Mouse (Mus musculus): ENCODE results near the gene Col6a4. TPM values are rescaled to one million over a fixed set of nuclear protein-coding genes. Genes with fewer than 3 reads are reported as not detected.

Gene Col6a4
- polyA plus RNA-seq, 1 experiment from 2014 or later: 0.47 TPM

GRCm38 (mm10) chr9:106123599-106123998, 27.0 kb upstream of the Col6a4 start:
- Histone ChIP-seq H3K4me3 (ENCODE audit: low read depth, low read length) (no peak overlapping the region), H3K9me3 (replicated peaks; ENCODE audit: control insufficient read depth, low read length) (no peaks in the 10 kb centered on the region), H3K27ac (ENCODE audit: low read length) (no peak overlapping the region), H3K27me3 (ENCODE audit: control insufficient read depth, insufficient read depth, low read depth, low read length) (no peaks in the 10 kb centered on the region), H3K36me3 (ENCODE audit: control insufficient read depth, insufficient read depth) (no peaks in the 10 kb centered on the region), H3K9ac (ENCODE audit: low read depth, low read length) (no peak overlapping the region), H3K4me2 (ENCODE audit: low read depth, low read length) (no peak overlapping the region), H3K4me1 (ENCODE audit: control insufficient read depth, low read depth, low read length) (no peaks in the 10 kb centered on the region)
- 37% methylated on average over 4 of the region's 4 CpGs for WGBS (ENCODE audit: insufficient replicate concordance)
- no peak for ATAC-seq (ENCODE audit: low read depth)

GRCm38 (mm10) chr9:106119075-106119474, 22.5 kb upstream of the Col6a4 start:
- Histone ChIP-seq H3K9me3 (replicated peaks; ENCODE audit: control insufficient read depth, low read length) (no peaks in the 10 kb centered on the region), H3K36me3 (ENCODE audit: control insufficient read depth, insufficient read depth) (no peaks in the 10 kb centered on the region), H3K4me1 (ENCODE audit: control insufficient read depth, low read depth, low read length) (no peaks in the 10 kb centered on the region), H3K27me3 (ENCODE audit: control insufficient read depth, insufficient read depth, low read depth, low read length) (no peaks in the 10 kb centered on the region), H3K4me3 (ENCODE audit: low read depth, low read length) (no peak overlapping the region), H3K4me2 (ENCODE audit: low read depth, low read length) (no peak overlapping the region), H3K9ac (ENCODE audit: low read depth, low read length) (no peak overlapping the region), H3K27ac (ENCODE audit: low read length) (no peak overlapping the region)
- ATAC-seq (ENCODE audit: low read depth): no peak
- WGBS (ENCODE audit: insufficient replicate concordance): 63% methylated on average over 9 of the region's 9 CpGs

- H3K27ac ChIP-seq (ENCODE audit: low read length): no peak overlapping the region
- WGBS (ENCODE audit: insufficient replicate concordance): 37% methylated on average over 13 of the region's 13 CpGs
- ATAC-seq (ENCODE audit: low read depth): no peak
Observed at GRCm38 (mm10) chr9:106115801-106116424, 19.3 kb upstream of the Col6a4 start.

GRCm38 (mm10) chr9:106112770-106113423, 16.3 kb upstream of the Col6a4 start:
- Histone ChIP-seq H3K9ac (ENCODE audit: low read depth, low read length) (no peak overlapping the region), H3K36me3 (ENCODE audit: control insufficient read depth, insufficient read depth) (no peaks in the 10 kb centered on the region), H3K4me3 (ENCODE audit: low read depth, low read length) (no peak overlapping the region), H3K4me2 (ENCODE audit: low read depth, low read length) (no peak overlapping the region), H3K4me1 (ENCODE audit: control insufficient read depth, low read depth, low read length) (no peaks in the 10 kb centered on the region), H3K27ac (ENCODE audit: low read length) (no peak overlapping the region), H3K9me3 (replicated peaks; ENCODE audit: control insufficient read depth, low read length) (peaks cover 6% of the 10 kb centered on the region; the same call in 1 of the 2 replicates), H3K27me3 (ENCODE audit: control insufficient read depth, insufficient read depth, low read depth, low read length) (no peaks in the 10 kb centered on the region)
- no peak for ATAC-seq (ENCODE audit: low read depth)
- WGBS (ENCODE audit: insufficient replicate concordance): 30% methylated on average over 10 of the region's 10 CpGs

More at GRCm38 (mm10) chr9:106115801-106116424, 19.3 kb upstream of the Col6a4 start:
- H3K4me2 ChIP-seq (ENCODE audit: low read depth, low read length): no peak overlapping the region
- H3K4me3 ChIP-seq (ENCODE audit: low read depth, low read length): no peak overlapping the region
- H3K4me1 ChIP-seq (ENCODE audit: control insufficient read depth, low read depth, low read length): no peaks in the 10 kb centered on the region
- peaks cover 6% of the 10 kb centered on the region; the same call in 1 of the 2 replicates for H3K9me3 ChIP-seq (replicated peaks; ENCODE audit: control insufficient read depth, low read length)
- no peaks in the 10 kb centered on the region for H3K27me3 ChIP-seq (ENCODE audit: control insufficient read depth, insufficient read depth, low read depth, low read length)
- H3K36me3 ChIP-seq (ENCODE audit: control insufficient read depth, insufficient read depth): no peaks in the 10 kb centered on the region
- H3K9ac ChIP-seq (ENCODE audit: low read depth, low read length): no peak overlapping the region

- no peak overlapping the region for H3K9ac ChIP-seq (ENCODE audit: low read depth, low read length)
- H3K9me3 ChIP-seq (replicated peaks; ENCODE audit: control insufficient read depth, low read length): peaks cover 3% of the 10 kb centered on the region; the same call in 1 of the 2 replicates
- H3K4me2 ChIP-seq (ENCODE audit: low read depth, low read length): no peak overlapping the region
- no peak overlapping the region for H3K4me3 ChIP-seq (ENCODE audit: low read depth, low read length)
- H3K4me1 ChIP-seq (ENCODE audit: control insufficient read depth, low read depth, low read length): no peaks in the 10 kb centered on the region
- ATAC-seq (ENCODE audit: low read depth): no peak
- no peaks in the 10 kb centered on the region for H3K36me3 ChIP-seq (ENCODE audit: control insufficient read depth, insufficient read depth)
- no peak overlapping the region for H3K27ac ChIP-seq (ENCODE audit: low read length)
- WGBS (ENCODE audit: insufficient replicate concordance): 59% methylated on average over 9 of the region's 9 CpGs
- H3K27me3 ChIP-seq (ENCODE audit: control insufficient read depth, insufficient read depth, low read depth, low read length): no peaks in the 10 kb centered on the region
Observed at GRCm38 (mm10) chr9:106106241-106106640, 9.7 kb upstream of the Col6a4 start.

GRCm38 (mm10) chr9:106104401-106104800, 7.8 kb upstream of the Col6a4 start:
- Histone ChIP-seq H3K27me3 (ENCODE audit: control insufficient read depth, insufficient read depth, low read depth, low read length) (no peaks in the 10 kb centered on the region), H3K9ac (ENCODE audit: low read depth, low read length) (no peak overlapping the region), H3K4me2 (ENCODE audit: low read depth, low read length) (no peak overlapping the region), H3K4me3 (ENCODE audit: low read depth, low read length) (no peak overlapping the region), H3K4me1 (ENCODE audit: control insufficient read depth, low read depth, low read length) (no peaks in the 10 kb centered on the region), H3K36me3 (ENCODE audit: control insufficient read depth, insufficient read depth) (no peaks in the 10 kb centered on the region), H3K27ac (ENCODE audit: low read length) (no peak overlapping the region), H3K9me3 (replicated peaks; ENCODE audit: control insufficient read depth, low read length) (no peaks in the 10 kb centered on the region)
- WGBS (ENCODE audit: insufficient replicate concordance): 73% methylated on average over 7 of the region's 7 CpGs
- ATAC-seq (ENCODE audit: low read depth): no peak

GRCm38 (mm10) chr9:106101166-106101565, 4.6 kb upstream of the Col6a4 start:
- Histone ChIP-seq H3K4me3 (ENCODE audit: low read depth, low read length) (no peak overlapping the region), H3K36me3 (ENCODE audit: control insufficient read depth, insufficient read depth) (no peaks in the 10 kb centered on the region), H3K27me3 (ENCODE audit: control insufficient read depth, insufficient read depth, low read depth, low read length) (no peaks in the 10 kb centered on the region), H3K27ac (ENCODE audit: low read length) (no peak overlapping the region), H3K4me2 (ENCODE audit: low read depth, low read length) (no peak overlapping the region), H3K4me1 (ENCODE audit: control insufficient read depth, low read depth, low read length) (no peaks in the 10 kb centered on the region), H3K9me3 (replicated peaks; ENCODE audit: control insufficient read depth, low read length) (no peaks in the 10 kb centered on the region), H3K9ac (ENCODE audit: low read depth, low read length) (no peak overlapping the region)
- ATAC-seq (ENCODE audit: low read depth): no peak
- WGBS (ENCODE audit: insufficient replicate concordance): 46% methylated on average over 5 of the region's 5 CpGs

GRCm38 (mm10) chr9:106100262-106100661, 3.7 kb upstream of the Col6a4 start:
- H3K9ac ChIP-seq (ENCODE audit: low read depth, low read length): no peak overlapping the region
- no peaks in the 10 kb centered on the region for H3K4me1 ChIP-seq (ENCODE audit: control insufficient read depth, low read depth, low read length)
- WGBS (ENCODE audit: insufficient replicate concordance): 56% methylated on average over 9 of the region's 9 CpGs
- H3K9me3 ChIP-seq (replicated peaks; ENCODE audit: control insufficient read depth, low read length): no peaks in the 10 kb centered on the region
- H3K4me3 ChIP-seq (ENCODE audit: low read depth, low read length): no peak overlapping the region
- ATAC-seq (ENCODE audit: low read depth): no peak
- H3K27me3 ChIP-seq (ENCODE audit: control insufficient read depth, insufficient read depth, low read depth, low read length): no peaks in the 10 kb centered on the region
- H3K36me3 ChIP-seq (ENCODE audit: control insufficient read depth, insufficient read depth): no peaks in the 10 kb centered on the region
- no peak overlapping the region for H3K4me2 ChIP-seq (ENCODE audit: low read depth, low read length)
- no peak overlapping the region for H3K27ac ChIP-seq (ENCODE audit: low read length)

GRCm38 (mm10) chr9:106099379-106100021, 2.9 kb upstream of the Col6a4 start:
- WGBS (ENCODE audit: insufficient replicate concordance): 60% methylated on average over 22 of the region's 22 CpGs
- no peak overlapping the region for H3K27ac ChIP-seq (ENCODE audit: low read length)
- no peaks in the 10 kb centered on the region for H3K4me1 ChIP-seq (ENCODE audit: control insufficient read depth, low read depth, low read length)
- H3K9ac ChIP-seq (ENCODE audit: low read depth, low read length): no peak overlapping the region
- H3K27me3 ChIP-seq (ENCODE audit: control insufficient read depth, insufficient read depth, low read depth, low read length): no peaks in the 10 kb centered on the region
- no peak overlapping the region for H3K4me3 ChIP-seq (ENCODE audit: low read depth, low read length)
- no peaks in the 10 kb centered on the region for H3K36me3 ChIP-seq (ENCODE audit: control insufficient read depth, insufficient read depth)
- no peak for ATAC-seq (ENCODE audit: low read depth)
- H3K9me3 ChIP-seq (replicated peaks; ENCODE audit: control insufficient read depth, low read length): no peaks in the 10 kb centered on the region
- H3K4me2 ChIP-seq (ENCODE audit: low read depth, low read length): no peak overlapping the region

Measured in liver, embryonic 16.5 days (tissue).